Mouse (Mus musculus) liver, postnatal 0 days (tissue): ENCODE measurements around the gene Ube4b.

Source experiments
- CTCF ChIP-seq: sonication (generic); IDR thresholded peaks from 2 replicates; pipeline ENCODE4 v1.5.1; 2016; ENCODE audit warnings: antibody characterized with exemption, low read depth
- EP300 ChIP-seq: IDR thresholded peaks from 2 replicates; pipeline ENCODE4 v1.6.1; 2016; ENCODE audit warnings: antibody characterized with exemption, low read depth, mild to moderate bottlenecking

DNA sequence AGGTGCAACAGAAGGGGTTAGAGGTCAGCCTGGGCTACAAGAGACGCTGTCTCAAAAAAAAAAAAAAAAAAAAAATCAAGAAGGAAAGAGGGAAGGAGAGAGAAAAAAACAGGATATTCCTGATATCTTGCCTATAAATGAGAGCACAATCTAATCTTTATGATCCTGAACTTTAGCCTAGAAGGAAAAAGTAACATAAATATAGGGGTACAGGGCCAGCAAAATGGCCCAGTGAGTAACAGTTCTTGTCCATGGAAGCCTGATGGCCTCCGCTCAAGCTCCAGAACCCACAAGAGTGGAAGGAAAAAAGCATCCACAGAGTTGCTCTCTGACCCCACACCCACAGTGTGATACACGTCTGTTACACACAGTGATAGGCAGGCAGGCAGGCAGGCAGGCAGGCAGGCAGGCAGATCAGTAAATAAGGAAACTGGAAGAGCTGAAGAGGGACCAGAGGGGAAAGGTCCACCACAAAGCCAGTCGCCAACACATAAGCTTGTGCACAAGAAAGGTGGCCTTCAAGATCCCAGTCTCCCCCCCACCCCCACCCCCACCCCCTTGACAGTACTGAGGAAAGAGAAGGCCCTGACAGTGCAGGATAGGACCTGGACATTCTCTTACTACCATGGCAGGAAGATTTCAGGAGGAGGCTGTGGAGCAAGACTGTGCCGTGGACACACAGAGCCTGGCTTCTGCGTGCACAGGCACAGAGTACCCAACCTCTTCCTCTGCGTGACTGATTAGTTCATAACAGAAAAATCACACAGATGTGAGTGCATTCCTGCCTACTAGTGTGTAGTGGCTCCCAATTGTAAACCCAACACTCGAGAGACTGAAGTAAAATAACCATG lies 140.0 kb downstream of the Ube4b start:
- TF ChIP-seq CTCF = no peak
- TF ChIP-seq EP300 = no peak
